Mouse (Mus musculus) limb, embryonic 13.5 days (tissue): Measurements from ENCODE around the gene Timp3. TPM values are rescaled to one million over a fixed set of nuclear protein-coding genes. Genes with fewer than 3 reads are reported as not detected.

Experiments used
- ATAC-seq: fragments of 200-750 bp; cut with Nextera tagmentation; 2 replicates; pipeline ENCODE4 v1.8.0; 2017; ENCODE audit warnings: low read depth, moderate number of reproducible peaks, moderate TSS enrichment; ENCODE audit not compliant: low FRiP score
- H3K27ac ChIP-seq: fragments of 300-500 bp; sonication (generic); 2 replicates; pipeline ENCODE4 v1.5.1; 2015; ENCODE audit warnings: inconsistent platforms, mild to moderate bottlenecking, moderate library complexity
- H3K27me3 ChIP-seq: fragments of 300-500 bp; sonication (generic); 2 replicates; pipeline ENCODE4 v1.6.1; 2015; ENCODE audit warnings: mild to moderate bottlenecking, inconsistent platforms
- H3K36me3 ChIP-seq: fragments of 300-500 bp; sonication (generic); 2 replicates; pipeline ENCODE4 v1.6.1; 2015; ENCODE audit warnings: inconsistent platforms, mild to moderate bottlenecking, moderate library complexity
- H3K4me1 ChIP-seq: fragments of 300-500 bp; sonication (generic); 2 replicates; pipeline ENCODE4 v1.6.1; 2015; ENCODE audit warnings: inconsistent platforms
- H3K4me2 ChIP-seq: fragments of 300-500 bp; sonication (generic); replicated peaks from 2 replicates; pipeline ENCODE4 v1.6.1; 2015; ENCODE audit warnings: inconsistent platforms, mild to moderate bottlenecking, moderate library complexity
- H3K4me3 ChIP-seq: fragments of 300-500 bp; sonication (generic); 2 replicates; pipeline ENCODE4 v1.5.1; 2015; ENCODE audit warnings: moderate library complexity, mild to moderate bottlenecking, inconsistent platforms
- H3K9ac ChIP-seq: fragments of 300-500 bp; sonication (generic); 2 replicates; pipeline ENCODE4 v1.6.1; 2015; ENCODE audit warnings: mild to moderate bottlenecking, inconsistent platforms
- H3K9me3 ChIP-seq: fragments of 300-500 bp; sonication (generic); 2 replicates; pipeline ENCODE4 v1.6.1; 2016; ENCODE audit warnings: inconsistent platforms
- WGBS: fragments of 180-500 bp; shearing (Covaris S2); methylation state at CpG from one replicate; pipeline ENCODE4 v1.1.7; 2015; 5-methylcytosine and 5-hydroxymethylcytosine counted together
- polyA plus RNA-seq: library from polyadenylated mRNA; unstranded; fragments of >200 nt; fragmentation: Nextera tagmentation; extraction: Ambion mirVana; gene quantifications from 2 replicates; pipeline ENCODE4 v1.2.1, GENCODE M21; 2015

Gene Timp3
- polyA plus RNA-seq, 1 experiment from 2014 or later, result 89.5 TPM

DNA sequence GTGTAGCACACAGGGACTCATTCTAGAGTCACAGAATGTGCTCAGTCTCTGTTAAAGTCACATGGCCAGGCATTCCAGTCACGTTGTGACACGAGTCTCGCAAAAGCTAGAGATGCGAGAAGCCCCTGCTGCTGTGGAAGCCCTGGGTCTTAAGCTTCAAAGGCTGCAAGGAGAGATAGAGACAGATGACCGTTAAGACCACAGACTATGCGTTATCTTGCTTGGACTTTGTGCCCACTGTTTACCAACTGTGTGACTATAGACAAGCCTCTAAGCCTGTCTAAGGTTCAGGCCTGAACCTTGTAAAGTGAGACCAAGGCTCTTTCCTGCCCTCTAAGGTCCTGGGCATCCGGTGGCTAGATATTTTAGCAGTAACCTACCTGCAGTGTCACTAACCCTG lies 42.5 kb downstream of the Timp3 start:
- no peak overlapping the region for H3K9ac ChIP-seq
- H3K4me2 ChIP-seq, result no peak overlapping the region
- 55% methylated on average over 7 of the region's 7 CpGs for WGBS
- no peak for ATAC-seq
- peaks cover 50% of the 10 kb centered on the region for H3K4me1 ChIP-seq
- no peaks in the 10 kb centered on the region for H3K27me3 ChIP-seq
- H3K27ac ChIP-seq, result no peak overlapping the region
- H3K36me3 ChIP-seq, result peaks cover 56% of the 10 kb centered on the region
- no peaks in the 10 kb centered on the region for H3K9me3 ChIP-seq
- H3K4me3 ChIP-seq, result no peak overlapping the region

DNA sequence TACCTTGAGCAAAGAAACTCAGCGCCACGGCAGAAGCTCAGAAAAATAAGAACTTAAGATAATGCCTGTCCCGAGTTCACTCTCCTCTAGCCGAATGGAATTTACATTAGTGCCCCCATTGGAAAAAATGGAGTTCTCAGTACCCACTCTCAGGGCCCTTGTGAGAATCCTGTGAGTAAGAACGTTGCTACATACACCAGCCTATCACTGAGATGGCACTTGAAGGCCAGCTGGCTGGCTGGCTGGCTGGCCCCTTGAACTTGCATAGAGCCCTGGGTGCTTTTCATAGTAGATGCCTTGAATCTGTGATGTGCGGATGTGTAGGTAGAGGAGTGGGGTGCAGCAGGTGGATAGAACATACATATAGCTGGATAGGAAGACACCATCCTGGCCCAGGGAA lies 43.2 kb downstream of the Timp3 start:
- Histone ChIP-seq H3K4me2 (no peak overlapping the region), H3K9ac (no peak overlapping the region), H3K27me3 (no peaks in the 10 kb centered on the region), H3K36me3 (peaks cover 61% of the 10 kb centered on the region), H3K9me3 (no peaks in the 10 kb centered on the region), H3K4me3 (no peak overlapping the region), H3K27ac (no peak overlapping the region), H3K4me1 (peaks cover 43% of the 10 kb centered on the region)
- 92% methylated on average over 6 of the region's 6 CpGs for WGBS
- no peak for ATAC-seq

DNA sequence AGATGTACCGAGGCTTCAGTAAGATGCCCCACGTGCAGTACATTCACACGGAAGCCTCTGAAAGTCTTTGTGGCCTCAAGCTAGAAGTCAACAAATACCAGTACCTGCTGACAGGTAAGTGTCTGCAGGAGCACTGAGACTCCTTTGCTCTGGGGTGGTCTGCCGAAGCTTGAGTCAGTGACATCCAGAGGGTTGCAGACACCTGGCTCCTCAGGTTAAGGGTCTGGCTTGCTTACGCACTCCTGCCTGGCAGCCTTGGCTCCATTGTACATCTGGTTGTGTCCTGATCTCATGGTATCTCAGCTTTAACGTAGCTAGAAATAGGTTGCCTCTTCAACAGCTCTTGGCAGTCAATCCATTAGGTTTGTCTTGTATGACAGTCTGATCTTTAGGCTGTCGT lies 43.8 kb downstream of the Timp3 start:
- no peak for ATAC-seq
- Histone ChIP-seq H3K36me3 (peaks cover 61% of the 10 kb centered on the region), H3K27ac (no peak overlapping the region), H3K9me3 (no peaks in the 10 kb centered on the region), H3K4me2 (no peak overlapping the region), H3K4me3 (no peak overlapping the region), H3K9ac (no peak overlapping the region), H3K4me1 (peaks cover 38% of the 10 kb centered on the region), H3K27me3 (no peaks in the 10 kb centered on the region)
- 89% methylated on average over 7 of the region's 7 CpGs for WGBS

DNA sequence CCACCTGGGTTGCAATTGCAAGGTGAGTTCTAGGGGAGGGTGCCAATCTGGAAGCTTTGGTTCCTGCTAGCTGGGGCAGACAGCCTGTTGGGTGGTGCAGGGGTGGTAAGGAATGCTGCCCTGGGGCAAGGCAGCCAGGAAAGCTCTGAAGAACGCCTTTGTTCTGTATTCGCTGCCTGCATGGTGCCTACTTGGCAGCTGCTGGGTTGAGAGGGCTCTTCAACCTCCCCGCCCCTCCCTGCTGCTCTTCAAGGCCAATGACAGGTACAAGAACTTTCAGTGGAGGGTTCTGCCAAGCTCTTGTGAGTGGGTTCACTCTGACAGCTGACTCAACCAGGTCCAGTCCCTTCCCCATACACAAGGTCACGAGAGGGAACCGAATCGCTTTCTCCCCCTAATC lies 44.5 kb downstream of the Timp3 start:
- H3K9ac ChIP-seq, result no peak overlapping the region
- H3K4me3 ChIP-seq, result no peak overlapping the region
- WGBS, result 75% methylated on average over 6 of the region's 6 CpGs
- no peak for ATAC-seq
- H3K27ac ChIP-seq, result no peak overlapping the region
- H3K36me3 ChIP-seq, result peaks cover 64% of the 10 kb centered on the region
- H3K4me1 ChIP-seq, result peaks cover 31% of the 10 kb centered on the region
- H3K4me2 ChIP-seq, result no peak overlapping the region
- no peaks in the 10 kb centered on the region for H3K27me3 ChIP-seq
- H3K9me3 ChIP-seq, result no peaks in the 10 kb centered on the region

DNA sequence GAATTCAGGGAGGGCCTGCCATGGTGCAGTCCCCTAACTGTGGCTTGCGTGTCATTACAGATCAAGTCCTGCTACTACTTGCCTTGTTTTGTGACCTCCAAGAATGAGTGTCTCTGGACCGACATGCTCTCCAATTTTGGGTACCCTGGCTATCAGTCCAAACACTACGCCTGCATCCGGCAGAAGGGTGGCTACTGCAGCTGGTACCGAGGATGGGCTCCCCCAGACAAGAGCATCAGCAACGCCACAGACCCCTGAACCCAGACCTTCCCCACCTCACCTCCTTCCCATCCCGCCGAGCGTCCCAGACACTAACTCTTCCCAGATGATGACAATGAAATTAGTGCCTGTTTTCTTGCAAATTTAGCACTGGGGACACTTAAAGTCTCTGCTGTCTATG lies 45.5 kb downstream of the Timp3 start:
- WGBS, result 90% methylated on average over 9 of the region's 9 CpGs
- H3K27ac ChIP-seq, result no peak overlapping the region
- H3K27me3 ChIP-seq, result no peaks in the 10 kb centered on the region
- H3K4me2 ChIP-seq, result no peak overlapping the region
- no peaks in the 10 kb centered on the region for H3K9me3 ChIP-seq
- ATAC-seq, result no peak
- peaks cover 71% of the 10 kb centered on the region for H3K36me3 ChIP-seq
- H3K4me1 ChIP-seq, result peaks cover 21% of the 10 kb centered on the region
- H3K4me3 ChIP-seq, result no peak overlapping the region
- no peak overlapping the region for H3K9ac ChIP-seq

DNA sequence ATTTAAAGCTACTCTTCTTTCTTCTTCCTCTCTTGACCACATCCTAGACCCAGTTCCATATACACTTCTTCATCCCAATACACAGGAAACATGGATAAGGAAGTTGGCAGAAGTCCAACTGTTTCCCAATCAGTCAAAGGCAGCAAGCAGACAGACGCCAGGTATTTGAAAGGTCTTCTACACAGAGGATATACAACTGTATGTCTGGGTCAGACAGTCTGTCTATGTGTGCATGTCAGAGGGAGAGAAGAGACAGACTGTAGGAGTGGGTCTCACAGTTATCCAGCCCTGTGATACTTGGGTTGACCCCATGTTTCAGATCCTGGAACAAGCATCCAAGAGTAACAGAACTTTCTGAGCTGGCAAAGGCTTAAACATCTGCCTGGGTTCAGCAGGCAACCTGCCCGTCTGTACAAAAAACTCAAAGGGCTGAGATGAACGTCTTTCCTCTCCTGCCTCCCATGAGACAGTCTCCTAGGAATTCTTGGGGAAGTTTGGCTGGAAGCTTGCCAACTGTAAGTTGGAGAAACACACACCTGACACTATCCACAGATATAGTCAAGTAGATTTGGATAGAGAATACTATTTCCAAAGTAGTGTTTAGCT lies 46.2 kb downstream of the Timp3 start:
- peaks cover 15% of the 10 kb centered on the region for H3K4me1 ChIP-seq
- no peaks in the 10 kb centered on the region for H3K27me3 ChIP-seq
- no peak overlapping the region for H3K9ac ChIP-seq
- WGBS, result 65% methylated on average over 3 of the region's 3 CpGs
- no peak overlapping the region for H3K4me2 ChIP-seq
- H3K9me3 ChIP-seq, result no peaks in the 10 kb centered on the region
- peaks cover 72% of the 10 kb centered on the region for H3K36me3 ChIP-seq
- no peak overlapping the region for H3K4me3 ChIP-seq
- no peak overlapping the region for H3K27ac ChIP-seq
- ATAC-seq, result no peak

DNA sequence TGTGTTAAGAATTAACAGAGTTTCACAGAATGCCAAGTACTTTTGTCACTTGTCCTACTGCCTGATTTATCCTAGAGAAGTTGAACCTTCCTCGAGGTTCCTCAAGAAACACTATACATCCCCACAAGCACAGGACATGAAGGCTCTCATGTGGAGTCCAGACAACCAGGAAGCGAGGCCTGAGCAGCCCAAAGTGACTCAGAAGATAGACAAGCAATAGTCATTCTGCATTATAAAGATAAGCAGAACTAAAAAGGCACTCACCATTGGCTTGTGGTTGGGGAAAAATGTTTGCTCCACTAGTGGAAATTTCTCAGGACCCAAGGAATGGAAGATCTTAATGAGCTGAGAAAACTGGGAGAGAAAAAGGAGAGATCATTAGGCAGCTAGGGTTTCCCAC lies 51.1 kb downstream of the Timp3 start:
- WGBS, result 77% methylated on average over 2 of the region's 2 CpGs
- Histone ChIP-seq H3K9ac (no peak overlapping the region), H3K9me3 (no peaks in the 10 kb centered on the region), H3K4me1 (0 out of 2 replicates have a peak, but pooled peaks cover 7% of the 10 kb centered on the region), H3K4me2 (no peak overlapping the region), H3K27ac (no peak overlapping the region), H3K36me3 (peaks cover 36% of the 10 kb centered on the region), H3K27me3 (no peaks in the 10 kb centered on the region), H3K4me3 (no peak overlapping the region)
- no peak for ATAC-seq

DNA sequence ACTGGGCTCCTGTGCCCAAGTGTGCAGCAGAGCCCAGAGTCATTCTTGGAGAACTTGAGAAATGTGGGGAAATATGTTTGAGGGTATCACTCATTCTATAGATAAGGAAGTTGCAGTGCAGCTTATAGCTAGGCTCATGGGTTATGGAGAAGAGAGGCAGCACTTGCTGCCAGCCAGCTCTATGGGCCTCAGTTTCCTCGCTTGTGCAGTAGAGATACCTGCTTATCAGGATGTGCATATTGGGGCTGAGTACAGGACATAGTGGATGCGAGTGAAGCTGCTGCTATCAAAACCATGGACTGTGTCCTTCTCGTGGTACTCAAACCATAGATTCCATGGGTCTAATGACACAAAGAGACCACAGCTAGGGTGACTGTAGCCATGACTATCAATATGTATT lies 52.3 kb downstream of the Timp3 start:
- 94% methylated on average over 3 of the region's 3 CpGs for WGBS
- Histone ChIP-seq H3K27ac (no peak overlapping the region), H3K9ac (no peak overlapping the region), H3K9me3 (no peaks in the 10 kb centered on the region), H3K27me3 (no peaks in the 10 kb centered on the region), H3K4me3 (no peak overlapping the region), H3K4me2 (no peak overlapping the region), H3K36me3 (peaks cover 27% of the 10 kb centered on the region), H3K4me1 (0 out of 2 replicates have a peak, but pooled peaks cover 7% of the 10 kb centered on the region)
- ATAC-seq, result no peak

DNA sequence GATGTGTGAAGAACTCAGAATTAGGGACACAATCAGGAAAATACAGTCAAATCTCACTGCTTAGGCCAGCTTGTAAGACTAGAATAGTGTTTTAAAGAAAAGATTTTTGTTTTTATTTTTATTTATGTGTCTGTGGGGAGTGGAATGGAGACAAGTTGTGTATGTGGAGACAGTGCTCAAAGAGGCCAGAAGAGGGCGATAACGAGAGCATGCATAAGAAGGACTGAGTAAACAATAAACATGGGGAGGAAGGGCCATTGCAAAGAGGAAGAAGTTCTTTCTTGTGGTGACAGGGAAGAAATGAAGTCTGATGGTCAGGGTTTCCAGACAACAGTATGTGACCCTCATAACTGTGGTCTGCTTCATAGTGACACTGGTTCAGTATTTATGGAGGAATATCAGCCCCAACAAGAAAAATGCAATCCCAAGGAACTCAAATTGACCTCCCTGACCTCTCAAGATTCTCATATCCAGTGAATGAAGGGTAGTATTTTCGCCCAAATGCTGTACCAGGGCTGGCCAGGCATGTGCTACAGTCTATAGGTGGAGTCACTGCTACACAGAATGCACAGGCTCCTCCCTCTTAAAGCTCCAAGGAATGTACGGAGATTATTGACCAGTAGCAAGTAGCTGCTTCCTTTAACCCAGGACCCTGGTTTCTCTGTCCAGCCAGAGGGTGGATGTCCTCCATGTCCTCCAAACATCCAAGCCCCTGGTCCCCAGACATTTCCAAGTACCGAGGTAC lies 56.8 kb downstream of the Timp3 start:
- Histone ChIP-seq H3K27ac (no peak overlapping the region), H3K36me3 (no peaks in the 10 kb centered on the region), H3K27me3 (no peaks in the 10 kb centered on the region), H3K4me2 (no peak overlapping the region), H3K4me3 (no peak overlapping the region), H3K9me3 (no peaks in the 10 kb centered on the region), H3K9ac (no peak overlapping the region), H3K4me1 (peaks cover 19% of the 10 kb centered on the region)
- WGBS, result 63% methylated on average over 5 of the region's 5 CpGs
- no peak for ATAC-seq

DNA sequence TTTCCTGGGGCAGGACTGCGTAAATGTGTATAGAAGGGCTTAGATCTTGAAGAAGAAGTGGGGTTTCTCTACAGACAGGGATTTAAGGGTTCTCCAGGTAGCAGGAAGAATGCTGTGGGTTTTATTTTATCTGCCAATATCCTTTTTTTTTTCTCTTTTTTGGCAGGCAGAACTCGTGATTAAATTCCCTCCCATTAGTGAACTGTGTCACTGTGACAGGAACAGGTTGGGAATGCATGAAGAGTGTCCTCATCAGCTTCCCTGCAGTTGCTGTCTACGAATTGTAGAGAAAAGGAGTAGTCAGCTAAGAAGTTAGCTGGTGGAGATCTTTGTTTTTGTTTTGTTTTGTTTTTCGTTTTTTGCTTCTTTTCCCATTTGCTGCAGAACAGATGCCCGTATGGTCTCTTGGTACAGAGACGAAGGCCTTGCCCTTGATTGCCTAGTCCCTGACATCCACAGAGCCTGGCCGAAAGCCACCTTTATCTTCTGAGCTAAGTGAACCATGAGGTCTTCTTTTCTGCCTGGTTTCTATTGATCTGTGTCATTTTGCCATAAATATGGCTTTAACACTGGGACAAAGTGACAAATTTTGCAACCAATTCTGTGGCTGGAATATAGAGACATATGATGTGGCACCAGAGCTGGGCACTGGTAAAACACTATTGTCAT lies 58.3 kb downstream of the Timp3 start:
- Histone ChIP-seq H3K4me1 (peaks cover 17% of the 10 kb centered on the region), H3K9me3 (no peaks in the 10 kb centered on the region), H3K27me3 (no peaks in the 10 kb centered on the region), H3K27ac (no peak overlapping the region), H3K9ac (no peak overlapping the region), H3K4me2 (no peak overlapping the region), H3K36me3 (no peaks in the 10 kb centered on the region), H3K4me3 (no peak overlapping the region)
- WGBS, result 81% methylated on average over 7 of the region's 7 CpGs
- ATAC-seq, result no peak

DNA sequence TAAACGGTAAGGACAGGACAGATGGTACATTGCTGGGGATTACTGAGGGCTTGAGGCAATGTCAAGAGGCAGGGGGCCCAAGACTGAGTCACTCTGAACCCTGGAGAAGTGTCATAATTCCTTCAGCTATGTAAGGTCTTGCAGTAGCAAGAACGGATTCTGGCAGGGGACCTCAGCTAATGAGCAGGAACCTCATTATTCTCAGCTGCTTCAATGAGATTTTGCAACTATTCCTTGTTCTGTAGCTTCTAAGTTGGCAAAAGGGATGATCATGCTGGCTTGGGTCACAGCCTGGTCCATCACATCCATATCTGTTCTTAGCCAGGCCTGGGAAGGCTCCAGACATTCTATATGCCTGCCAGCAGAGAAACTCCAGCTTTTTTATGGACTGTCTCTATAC lies 59.0 kb downstream of the Timp3 start:
- Histone ChIP-seq H3K4me1 (peaks cover 17% of the 10 kb centered on the region), H3K4me2 (no peak overlapping the region), H3K4me3 (no peak overlapping the region), H3K9me3 (no peaks in the 10 kb centered on the region), H3K27me3 (no peaks in the 10 kb centered on the region), H3K27ac (peak overlapping the region; percentile 8; the same call in 1 of the 2 replicates), H3K9ac (no peak overlapping the region), H3K36me3 (no peaks in the 10 kb centered on the region)
- WGBS, result 24% methylated on average over 2 of the region's 2 CpGs
- ATAC-seq, result no peak; the same call in 1 of the 2 replicates

DNA sequence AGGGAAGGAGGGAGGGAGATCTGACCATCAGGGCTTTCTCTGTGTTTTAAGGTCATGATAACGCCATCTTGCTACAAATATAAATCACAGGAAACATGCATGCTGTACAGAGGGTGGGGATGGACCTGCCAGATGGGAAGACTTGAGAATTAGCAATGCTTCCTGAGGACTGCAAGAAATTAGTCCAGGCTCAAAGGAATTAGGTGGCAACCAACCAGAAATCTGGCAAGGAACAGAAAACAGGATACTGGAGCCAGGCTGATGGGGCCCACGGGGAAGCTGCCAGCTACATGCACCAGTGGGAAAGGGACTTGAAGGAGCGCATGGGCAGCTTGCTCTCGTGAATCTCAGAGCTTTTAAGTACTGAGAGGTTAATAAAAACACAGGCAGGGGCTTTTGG lies 59.5 kb downstream of the Timp3 start:
- Histone ChIP-seq H3K9ac (no peak overlapping the region), H3K9me3 (no peaks in the 10 kb centered on the region), H3K4me2 (no peak overlapping the region), H3K27me3 (no peaks in the 10 kb centered on the region), H3K4me3 (no peak overlapping the region), H3K27ac (peak overlapping the region; percentile 8; the same call in 1 of the 2 replicates), H3K4me1 (peaks cover 19% of the 10 kb centered on the region), H3K36me3 (no peaks in the 10 kb centered on the region)
- 18% methylated on average over 4 of the region's 4 CpGs for WGBS
- 0 out of 2 replicates have a peak, but pooled peaks have one; percentile 24 for ATAC-seq
